ENCODE assay signal across 17 mouse cellular contexts in genomic region chr19:5990921-5991320, GRCm38 (mm10). TPM values are rescaled to one million over a fixed set of nuclear protein-coding genes. Genes with fewer than 3 reads are reported as not detected.
"Had no signal": no experiment of that assay in that cellular context is flagged by ENCODE, and none has a peak within 500 bp of the region (broad histone marks: within the 10 kb centered on the region; RNA-seq: fewer than 3 reads in every experiment).

No protein-coding gene starts in this region.

- H3K4me2 ChIP-seq: liver, embryonic 13.5 days; midbrain, embryonic 13.5 days; neural tube, embryonic 12.5 days had no signal

- H3K27me3 ChIP-seq: liver, embryonic 13.5 days; midbrain, embryonic 13.5 days; neural tube, embryonic 12.5 days had no signal

- DNase-seq: kidney, adult 8-10 months; liver; liver, embryonic 13.5 days; liver, postnatal 0 days; lung, postnatal 36 days; right cerebral cortex, postnatal 25 days had no signal

- H3K9ac ChIP-seq: liver, embryonic 13.5 days; liver, postnatal 0 days; midbrain, embryonic 13.5 days; neural tube, embryonic 12.5 days had no signal

- H3K4me3 ChIP-seq: left cerebral cortex, adult 2 months; liver, embryonic 13.5 days; midbrain, embryonic 13.5 days; neural tube, embryonic 12.5 days had no signal

- H3K27ac ChIP-seq: left cerebral cortex, adult 2 months; midbrain, embryonic 13.5 days; neural tube, embryonic 12.5 days had no signal

- H3K9me3 ChIP-seq: liver, embryonic 13.5 days; midbrain, embryonic 13.5 days; neural tube, embryonic 12.5 days had no signal

- ATAC-seq: liver, postnatal 0 days; midbrain, embryonic 13.5 days had no signal

- H3K36me3 ChIP-seq: midbrain, embryonic 13.5 days; neural tube, embryonic 12.5 days had no signal

RNA-seq across cellular contexts. Expression of gene Slc22a20, which starts 5.0 kb away (rescaled TPM):
- total RNA-seq: layer of hippocampus, postnatal 25 days; left cerebral cortex, adult 2 months; left cerebral cortex, postnatal 14 days; megakaryocyte progenitor cell, adult 5-6 weeks; midbrain, postnatal 0 days had no signal
- polyA plus RNA-seq: kidney, embryonic 16.5 days; limb, embryonic 11.5 days; liver, embryonic 13.5 days; lung, embryonic 16.5 days; midbrain, embryonic 13.5 days; midbrain, postnatal 0 days; neural tube, embryonic 12.5 days; stomach, postnatal 0 days had no signal
